Mouse (Mus musculus) midbrain, embryonic 14.5 days (tissue): ENCODE measurements around the gene 2900026A02Rik. TPM values are rescaled to one million over a fixed set of nuclear protein-coding genes. Genes with fewer than 3 reads are reported as not detected.

Source experiments
- ATAC-seq: fragments of 200-750 bp; cut with Nextera tagmentation; 2 replicates; pipeline ENCODE4 v1.8.0; 2017; ENCODE audit warnings: moderate number of reproducible peaks, moderate library complexity; ENCODE audit not compliant: low FRiP score, low TSS enrichment
- DNase-seq: peaks from one replicate; pipeline ENCODE4 v3.0.0-alpha.2; 2015
- H3K27ac ChIP-seq: fragments of 300-500 bp; sonication (generic); replicated peaks from 2 replicates; pipeline ENCODE4 v1.5.1; 2014; ENCODE audit warnings: mild to moderate bottlenecking, low read depth, low read length, moderate library complexity
- H3K27me3 ChIP-seq: fragments of 300-500 bp; sonication (generic); 2 replicates; pipeline ENCODE4 v1.6.1; 2014; ENCODE audit warnings: low read length, control low read depth, mixed read lengths; ENCODE audit not compliant: control insufficient read depth, insufficient read depth
- H3K36me3 ChIP-seq: fragments of 300-500 bp; sonication (generic); 2 replicates; pipeline ENCODE4 v1.6.1; 2014; ENCODE audit warnings: low read length, control low read depth; ENCODE audit not compliant: control insufficient read depth, insufficient read depth
- H3K4me1 ChIP-seq: fragments of 300-500 bp; sonication (generic); 2 replicates; pipeline ENCODE4 v1.6.1; 2014; ENCODE audit warnings: mild to moderate bottlenecking, antibody characterized with exemption, low read length, control low read depth; ENCODE audit not compliant: control insufficient read depth, insufficient read depth
- H3K4me2 ChIP-seq: fragments of 300-500 bp; sonication (generic); 2 replicates; pipeline ENCODE4 v1.6.1; 2014; ENCODE audit warnings: mild to moderate bottlenecking, low read length, moderate library complexity
- H3K4me3 ChIP-seq: fragments of 300-500 bp; sonication (generic); replicated peaks from 2 replicates; pipeline ENCODE4 v1.5.1; 2014; ENCODE audit warnings: low read depth, low read length
- H3K9ac ChIP-seq: fragments of 300-500 bp; sonication (generic); replicated peaks from 2 replicates; pipeline ENCODE4 v1.6.1; 2014; ENCODE audit warnings: mild to moderate bottlenecking, low read length, moderate library complexity
- H3K9me3 ChIP-seq: fragments of 300-500 bp; sonication (generic); 2 replicates; pipeline ENCODE4 v1.6.1; 2016; ENCODE audit warnings: low read length, control low read depth, mixed read lengths; ENCODE audit not compliant: control insufficient read depth
- WGBS: fragments of 180-500 bp; shearing (Covaris S2); extraction: QIAGEN DNeasy Blood & Tissue Kit; methylation state at CpG from one replicate; pipeline ENCODE4 v1.1.7; 2014; 5-methylcytosine and 5-hydroxymethylcytosine counted together
- polyA plus RNA-seq: library from polyadenylated mRNA; unstranded; fragments of >200 nt; fragmentation: Nextera tagmentation; extraction: Ambion mirVana; gene quantifications from 2 replicates; pipeline ENCODE4 v1.2.1, GENCODE M21; 2014

2900026A02Rik gene
- polyA plus RNA-seq, 1 experiment from 2014 or later = 2.1 TPM

GRCm38 (mm10) chr5:113153508-113153830, 67.6 kb downstream of the 2900026A02Rik start:
- Histone ChIP-seq H3K36me3 (no peaks in the 10 kb centered on the region), H3K9me3 (no peaks in the 10 kb centered on the region), H3K4me3 (no peak overlapping the region), H3K27ac (no peak overlapping the region), H3K4me2 (no peak overlapping the region), H3K9ac (no peak overlapping the region), H3K27me3 (no peaks in the 10 kb centered on the region), H3K4me1 (peaks cover 18% of the 10 kb centered on the region)
- ATAC-seq = no peak
- no peak for DNase-seq
- WGBS = 89% methylated on average over 5 of the region's 5 CpGs

GRCm38 (mm10) chr5:113152663-113153507, 68.2 kb downstream of the 2900026A02Rik start:
- WGBS = 52% methylated on average over 22 of the region's 22 CpGs
- H3K4me1 ChIP-seq = peaks cover 18% of the 10 kb centered on the region
- ATAC-seq (no peak), DNase-seq (no peak)
- H3K4me2 ChIP-seq = no peak overlapping the region
- H3K9ac ChIP-seq = no peak overlapping the region
- H3K4me3 ChIP-seq = no peak overlapping the region
- no peaks in the 10 kb centered on the region for H3K36me3 ChIP-seq
- H3K27ac ChIP-seq = peak overlapping the region; percentile 32; the same call in 1 of the 2 replicates
- no peaks in the 10 kb centered on the region for H3K9me3 ChIP-seq
- no peaks in the 10 kb centered on the region for H3K27me3 ChIP-seq

GRCm38 (mm10) chr5:113151554-113152103, 69.4 kb downstream of the 2900026A02Rik start:
- Histone ChIP-seq H3K4me1 (peaks cover 18% of the 10 kb centered on the region), H3K27ac (peak overlapping the region; percentile 56), H3K9me3 (no peaks in the 10 kb centered on the region), H3K27me3 (no peaks in the 10 kb centered on the region), H3K4me3 (no peak overlapping the region), H3K36me3 (no peaks in the 10 kb centered on the region), H3K9ac (no peak overlapping the region), H3K4me2 (no peak overlapping the region)
- no peak for ATAC-seq
- 43% methylated on average over 11 of the region's 11 CpGs for WGBS
- DNase-seq = peak; percentile 66

GRCm38 (mm10) chr5:113150871-113151553, 70.0 kb downstream of the 2900026A02Rik start:
- no peaks in the 10 kb centered on the region for H3K27me3 ChIP-seq
- H3K4me1 ChIP-seq = peaks cover 18% of the 10 kb centered on the region
- 76% methylated on average over 9 of the region's 9 CpGs for WGBS
- H3K27ac ChIP-seq = peak overlapping the region; percentile 56
- H3K9me3 ChIP-seq = no peaks in the 10 kb centered on the region
- DNase-seq (no peak), ATAC-seq (no peak)
- no peak overlapping the region for H3K9ac ChIP-seq
- H3K4me3 ChIP-seq = no peak overlapping the region
- H3K4me2 ChIP-seq = no peak overlapping the region
- no peaks in the 10 kb centered on the region for H3K36me3 ChIP-seq

GRCm38 (mm10) chr5:113149052-113149451, 72.0 kb downstream of the 2900026A02Rik start:
- 51% methylated on average over 7 of the region's 7 CpGs for WGBS
- H3K9me3 ChIP-seq = no peaks in the 10 kb centered on the region
- no peaks in the 10 kb centered on the region for H3K27me3 ChIP-seq
- H3K4me1 ChIP-seq = peaks cover 18% of the 10 kb centered on the region
- H3K4me2 ChIP-seq = no peak overlapping the region
- no peaks in the 10 kb centered on the region for H3K36me3 ChIP-seq
- H3K4me3 ChIP-seq = no peak overlapping the region
- no peak overlapping the region for H3K9ac ChIP-seq
- ATAC-seq = no peak
- H3K27ac ChIP-seq = no peak overlapping the region
- DNase-seq = peak; percentile 63

- H3K4me2 ChIP-seq = no peak overlapping the region
- H3K27me3 ChIP-seq = no peaks in the 10 kb centered on the region
- 85% methylated on average over 13 of the region's 13 CpGs for WGBS
- DNase-seq = no peak
- H3K36me3 ChIP-seq = no peaks in the 10 kb centered on the region
- H3K27ac ChIP-seq = no peak overlapping the region
- no peak overlapping the region for H3K4me3 ChIP-seq
- no peaks in the 10 kb centered on the region for H3K9me3 ChIP-seq
- no peak overlapping the region for H3K9ac ChIP-seq
- no peak for ATAC-seq
- peaks cover 16% of the 10 kb centered on the region for H3K4me1 ChIP-seq
Measured at GRCm38 (mm10) chr5:113147994-113148471, 73.0 kb downstream of the 2900026A02Rik start.

- no peak overlapping the region for H3K27ac ChIP-seq
- no peak overlapping the region for H3K4me3 ChIP-seq
- no peaks in the 10 kb centered on the region for H3K36me3 ChIP-seq
- ATAC-seq (no peak), DNase-seq (no peak)
- no peak overlapping the region for H3K4me2 ChIP-seq
- no peak overlapping the region for H3K9ac ChIP-seq
- no peaks in the 10 kb centered on the region for H3K27me3 ChIP-seq
- no peaks in the 10 kb centered on the region for H3K9me3 ChIP-seq
- WGBS = 70% methylated on average over 2 of the region's 2 CpGs
- H3K4me1 ChIP-seq = peaks cover 16% of the 10 kb centered on the region
Measured at GRCm38 (mm10) chr5:113146656-113147055, 74.4 kb downstream of the 2900026A02Rik start.

- ATAC-seq (no peak), DNase-seq (peak; percentile 46)
- Histone ChIP-seq H3K36me3 (no peaks in the 10 kb centered on the region), H3K27ac (no peak overlapping the region), H3K4me2 (no peak overlapping the region), H3K27me3 (no peaks in the 10 kb centered on the region), H3K4me1 (peaks cover 12% of the 10 kb centered on the region), H3K4me3 (no peak overlapping the region), H3K9ac (no peak overlapping the region), H3K9me3 (no peaks in the 10 kb centered on the region)
- WGBS = 64% methylated on average over 9 of the region's 9 CpGs
Measured at GRCm38 (mm10) chr5:113145171-113145570, 75.9 kb downstream of the 2900026A02Rik start.
